ENCODE assay signal across 8 mouse cellular contexts in genomic region chr16:17510143-17510542, GRCm38 (mm10). TPM values are rescaled to one million over a fixed set of nuclear protein-coding genes. Genes with fewer than 3 reads are reported as not detected.
DNase-seq lines count a peak whose midpoint lies in the region; ATAC-seq and TF ChIP-seq lines count a peak whose summit lies in the region.

No protein-coding gene starts in this region.

- peak overlapping the region; percentile 86 for H3K4me2 ChIP-seq in liver, embryonic 11.5 days
- peak overlapping the region; percentile 79; the same call in 1 of the 2 replicates for H3K4me2 ChIP-seq in forebrain, embryonic 11.5 days (ENCODE audit: low read depth, low read length, severe bottlenecking)
- H3K4me2 ChIP-seq in intestine, postnatal 0 days (replicated peaks; ENCODE audit: low read depth): peak overlapping the region; percentile 79
- H3K4me2 ChIP-seq in neural tube, embryonic 13.5 days: peak overlapping the region; percentile 86

- peaks cover 13% of the 10 kb centered on the region for H3K36me3 ChIP-seq in liver, embryonic 11.5 days (ENCODE audit: control insufficient read depth, insufficient read depth, low read length)
- no peaks in the 10 kb centered on the region; the same call in none of the 2 replicates for H3K36me3 ChIP-seq in forebrain, embryonic 11.5 days (ENCODE audit: control insufficient read depth, insufficient read depth, low read length)
- H3K36me3 ChIP-seq in intestine, postnatal 0 days (ENCODE audit: control insufficient read depth, insufficient read depth): peaks cover 26% of the 10 kb centered on the region
- H3K36me3 ChIP-seq in neural tube, embryonic 13.5 days: peaks cover 39% of the 10 kb centered on the region

- no peaks in the 10 kb centered on the region for H3K27me3 ChIP-seq in liver, embryonic 11.5 days (replicated peaks; ENCODE audit: control insufficient read depth, insufficient read depth, low read length)
- H3K27me3 ChIP-seq in forebrain, embryonic 11.5 days (ENCODE audit: control insufficient read depth, insufficient read depth, low read length): no peaks in the 10 kb centered on the region
- H3K27me3 ChIP-seq in intestine, postnatal 0 days (replicated peaks; ENCODE audit: control insufficient read depth, insufficient read depth, low read length): no peaks in the 10 kb centered on the region
- H3K27me3 ChIP-seq in neural tube, embryonic 13.5 days: no peaks in the 10 kb centered on the region

- no peak for ATAC-seq in liver, embryonic 11.5 days (replicated peaks; ENCODE audit: low FRiP score)
- ATAC-seq in forebrain, embryonic 11.5 days (replicated peaks; ENCODE audit: low FRiP score): no peak
- no peak for ATAC-seq in intestine, postnatal 0 days
- ATAC-seq in neural tube, embryonic 13.5 days (ENCODE audit: low read depth): no peak

- 0 out of 2 replicates have a peak overlapping the region, but pooled peaks have one; percentile 71 for H3K4me3 ChIP-seq in liver, embryonic 11.5 days (ENCODE audit: low read depth, low read length)
- H3K4me3 ChIP-seq in forebrain, embryonic 11.5 days (ENCODE audit: low read depth, low read length): no peak overlapping the region
- peak overlapping the region; percentile 57; the same call in 1 of the 2 replicates for H3K4me3 ChIP-seq in intestine, postnatal 0 days (ENCODE audit: low read depth, low read length)
- peak overlapping the region; percentile 87 for H3K4me3 ChIP-seq in neural tube, embryonic 13.5 days

- DNase-seq in liver, embryonic 11.5 days (ENCODE audit: low spot score): no peak
- no peak for DNase-seq in liver
- DNase-seq in forebrain, embryonic 11.5 days (ENCODE audit: low spot score): no peak
- DNase-seq in embryo, embryonic 10 days (ENCODE audit: low spot score): no peak
- no peak for DNase-seq in left cerebral cortex, adult 18-20 months (ENCODE audit: low spot score in 2 of 2)
- DNase-seq in embryo, embryonic 9.5 days (ENCODE audit: extremely low spot score): no peak

- no peak overlapping the region for H3K27ac ChIP-seq in liver, embryonic 11.5 days (ENCODE audit: low read depth, low read length)
- no peak overlapping the region for H3K27ac ChIP-seq in forebrain, embryonic 11.5 days (ENCODE audit: low read depth, low read length)
- H3K27ac ChIP-seq in intestine, postnatal 0 days (ENCODE audit: low read depth, low read length): peak overlapping the region; percentile 88
- no peak overlapping the region for H3K27ac ChIP-seq in neural tube, embryonic 13.5 days (replicated peaks)

- WGBS in liver, embryonic 11.5 days: 93% methylated on average over 2 of the region's 2 CpGs
- 100% methylated on average over 2 of the region's 2 CpGs for WGBS in forebrain, embryonic 11.5 days
- 80% methylated on average over 2 of the region's 2 CpGs for WGBS in intestine, postnatal 0 days
- WGBS in neural tube, embryonic 13.5 days: 97% methylated on average over 2 of the region's 2 CpGs

- peaks cover 14% of the 10 kb centered on the region for H3K4me1 ChIP-seq in liver, embryonic 11.5 days (replicated peaks; ENCODE audit: control insufficient read depth, insufficient read depth, low read length)
- H3K4me1 ChIP-seq in forebrain, embryonic 11.5 days (replicated peaks; ENCODE audit: control insufficient read depth, insufficient read depth, low read length): peaks cover 13% of the 10 kb centered on the region
- H3K4me1 ChIP-seq in intestine, postnatal 0 days (replicated peaks; ENCODE audit: control insufficient read depth, insufficient read depth, low read length): peaks cover 21% of the 10 kb centered on the region
- H3K4me1 ChIP-seq in neural tube, embryonic 13.5 days (replicated peaks): peaks cover 19% of the 10 kb centered on the region

- H3K9ac ChIP-seq in liver, embryonic 11.5 days (ENCODE audit: low read depth, low read length): peak overlapping the region; percentile 79; the same call in 1 of the 2 replicates
- peak overlapping the region; percentile 85; the same call in 1 of the 2 replicates for H3K9ac ChIP-seq in forebrain, embryonic 11.5 days (ENCODE audit: low read length)
- H3K9ac ChIP-seq in intestine, postnatal 0 days (ENCODE audit: low read depth, low read length): peak overlapping the region; percentile 1; the same call in 1 of the 2 replicates
- peak overlapping the region; percentile 88 for H3K9ac ChIP-seq in neural tube, embryonic 13.5 days

- no peak for TF ChIP-seq CTCF in intestine, postnatal 0 days (IDR thresholded peaks at IDR 0.05; ENCODE audit: low read depth)

- H3K9me3 ChIP-seq in liver, embryonic 11.5 days (ENCODE audit: control insufficient read depth, low read length): no peaks in the 10 kb centered on the region
- no peaks in the 10 kb centered on the region for H3K9me3 ChIP-seq in forebrain, embryonic 11.5 days (ENCODE audit: control insufficient read depth, low read length)
- no peaks in the 10 kb centered on the region for H3K9me3 ChIP-seq in intestine, postnatal 0 days (ENCODE audit: control insufficient read depth)
- no peaks in the 10 kb centered on the region for H3K9me3 ChIP-seq in neural tube, embryonic 13.5 days

RNA-seq across cellular contexts. Expression of gene Lztr1, which starts 1.7 kb away (rescaled TPM):
- 50.2 and 54.8 TPM in 2 replicates for polyA plus RNA-seq in liver, embryonic 11.5 days (2014; fragmentation: Nextera tagmentation; extraction: Ambion mirVana)
- 97.5 and 106 TPM in 2 replicates for polyA plus RNA-seq in forebrain, embryonic 11.5 days (2014; fragmentation: Nextera tagmentation; extraction: Ambion mirVana)
- 129 and 137 TPM in 2 replicates for polyA plus RNA-seq in intestine, postnatal 0 days (2015; fragmentation: Nextera tagmentation; extraction: Ambion mirVana)
- 108 and 134 TPM in 2 replicates for polyA plus RNA-seq in neural tube, embryonic 13.5 days (2015; fragmentation: Nextera tagmentation; extraction: Ambion mirVana)
- 100 to 1,000 TPM; 161 to 171 TPM for total RNA-seq in left cerebral cortex, adult 18-20 months (2021)

RNA-seq across cellular contexts. Expression of gene Aifm3, which starts 20.7 kb away (rescaled TPM):
- polyA plus RNA-seq in liver, embryonic 11.5 days (2014; fragmentation: Nextera tagmentation; extraction: Ambion mirVana): 0.84 and 1.1 TPM in 2 replicates
- polyA plus RNA-seq in forebrain, embryonic 11.5 days (2014; fragmentation: Nextera tagmentation; extraction: Ambion mirVana): 3.2 and 3.8 TPM in 2 replicates
- polyA plus RNA-seq in intestine, postnatal 0 days (2015; fragmentation: Nextera tagmentation; extraction: Ambion mirVana): 7.2 and 8.6 TPM in 2 replicates
- polyA plus RNA-seq in neural tube, embryonic 13.5 days (2015; fragmentation: Nextera tagmentation; extraction: Ambion mirVana): 2.4 and 2.6 TPM in 2 replicates
- total RNA-seq in left cerebral cortex, adult 18-20 months (2021): 100 to 1,000 TPM; 129 to 153 TPM

RNA-seq across cellular contexts. Expression of gene Thap7, which starts 20.8 kb away (rescaled TPM):
- 45.1 and 46.5 TPM in 2 replicates for polyA plus RNA-seq in liver, embryonic 11.5 days (2014; fragmentation: Nextera tagmentation; extraction: Ambion mirVana)
- 50.2 and 55.6 TPM in 2 replicates for polyA plus RNA-seq in forebrain, embryonic 11.5 days (2014; fragmentation: Nextera tagmentation; extraction: Ambion mirVana)
- 65.1 and 67.4 TPM in 2 replicates for polyA plus RNA-seq in intestine, postnatal 0 days (2015; fragmentation: Nextera tagmentation; extraction: Ambion mirVana)
- polyA plus RNA-seq in neural tube, embryonic 13.5 days (2015; fragmentation: Nextera tagmentation; extraction: Ambion mirVana): 67.8 and 69.9 TPM in 2 replicates
- total RNA-seq in left cerebral cortex, adult 18-20 months (2021): 10 to 100 TPM; 40.0 to 45.4 TPM

RNA-seq across cellular contexts. Expression of gene Lrrc74b, which starts 50.9 kb away (rescaled TPM):
- polyA plus RNA-seq in liver, embryonic 11.5 days (2014; fragmentation: Nextera tagmentation; extraction: Ambion mirVana): not detected in 2 replicates
- 0.12 and 0.57 TPM in 2 replicates for polyA plus RNA-seq in forebrain, embryonic 11.5 days (2014; fragmentation: Nextera tagmentation; extraction: Ambion mirVana)
- polyA plus RNA-seq in intestine, postnatal 0 days (2015; fragmentation: Nextera tagmentation; extraction: Ambion mirVana): 0.44 and 0.80 TPM in 2 replicates
- polyA plus RNA-seq in neural tube, embryonic 13.5 days (2015; fragmentation: Nextera tagmentation; extraction: Ambion mirVana): 0.35 and 0.56 TPM in 2 replicates
- total RNA-seq in left cerebral cortex, adult 18-20 months (2021): 1 to 10 TPM in 1 of 2 experiments, under 1 TPM in 1; 0.33 to 1.1 TPM

RNA-seq across cellular contexts. Expression of gene P2rx6, which starts 51.5 kb away (rescaled TPM):
- 0.06 and 0.07 TPM in 2 replicates for polyA plus RNA-seq in liver, embryonic 11.5 days (2014; fragmentation: Nextera tagmentation; extraction: Ambion mirVana)
- polyA plus RNA-seq in forebrain, embryonic 11.5 days (2014; fragmentation: Nextera tagmentation; extraction: Ambion mirVana): 0.35 and 0.75 TPM in 2 replicates
- 0.73 and 1.1 TPM in 2 replicates for polyA plus RNA-seq in intestine, postnatal 0 days (2015; fragmentation: Nextera tagmentation; extraction: Ambion mirVana)
- polyA plus RNA-seq in neural tube, embryonic 13.5 days (2015; fragmentation: Nextera tagmentation; extraction: Ambion mirVana): 1.2 and 1.6 TPM in 2 replicates
- total RNA-seq in left cerebral cortex, adult 18-20 months (2021): 1 to 10 TPM; 1.2 to 1.3 TPM

Comparison
In these comparisons a context has a peak if more than half of its experiments do, and no peak if none do; other contexts are left out.
1. H3K9ac ChIP-seq: peak in every context shown above with its lines; median percentile 88 in neural tube, embryonic 13.5 days; 85 in forebrain, embryonic 11.5 days; 79 in liver, embryonic 11.5 days; 1 in intestine, postnatal 0 days.